Mouse (Mus musculus): Measurements from ENCODE around the gene 1700020L24Rik. TPM values are rescaled to one million over a fixed set of nuclear protein-coding genes. Genes with fewer than 3 reads are reported as not detected.

Gene 1700020L24Rik
- polyA plus RNA-seq, 1 experiment: 0.11 TPM

- 50% methylated on average over 8 of the region's 8 CpGs for WGBS
These were observed 29.2 kb upstream of the 1700020L24Rik start for GRCm38 (mm10) chr11:83408242-83408641.

GRCm38 (mm10) chr11:83409087-83409754 lies 28.3 kb upstream of the 1700020L24Rik start, which contains the start of gene Rasl10b:
Gene Rasl10b (plus strand): TSS chr11:83409137.
- peak within 1 kb of the TSS; percentile 28 for H3K4me3 ChIP-seq (ENCODE audit: insufficient read depth, low read depth, low read length)
- WGBS: 3% methylated on average over 24 of the region's 44 CpGs
- no peak within 1 kb of the TSS for H3K27ac ChIP-seq (ENCODE audit: insufficient read depth, low read depth, low read length)
- no peak for TF ChIP-seq POLR2A (IDR thresholded peaks at IDR 0.05; ENCODE audit: low read depth, low read length)
- no peak for TF ChIP-seq CTCF (conservative IDR thresholded peaks at IDR 0.05; ENCODE audit: insufficient read depth, insufficient read length, low read depth, low read length)
- no peaks in the 10 kb centered on the region for H3K27me3 ChIP-seq (replicated peaks; ENCODE audit: control insufficient read depth, insufficient read depth, low read length)
- no peaks in the 10 kb centered on the region; the same call in 1 of the 2 replicates for H3K4me1 ChIP-seq (ENCODE audit: control insufficient read depth, insufficient read depth, low read length)
- peak; percentile 55 for DNase-seq
- H3K36me3 ChIP-seq (ENCODE audit: control insufficient read depth, insufficient read depth, low read length): no peaks in the 10 kb centered on the region

More at GRCm38 (mm10) chr11:83408242-83408641, 29.2 kb upstream of the 1700020L24Rik start:
- H3K36me3 ChIP-seq (ENCODE audit: control insufficient read depth, insufficient read depth, low read length): no peaks in the 10 kb centered on the region
- no peak overlapping the region for H3K27ac ChIP-seq (ENCODE audit: insufficient read depth, low read depth, low read length)
- no peak overlapping the region for H3K4me3 ChIP-seq (ENCODE audit: insufficient read depth, low read depth, low read length)
- H3K4me1 ChIP-seq (ENCODE audit: control insufficient read depth, insufficient read depth, low read length): no peaks in the 10 kb centered on the region; the same call in 1 of the 2 replicates
- no peaks in the 10 kb centered on the region for H3K27me3 ChIP-seq (replicated peaks; ENCODE audit: control insufficient read depth, insufficient read depth, low read length)
- TF ChIP-seq CTCF (conservative IDR thresholded peaks at IDR 0.05; ENCODE audit: insufficient read depth, insufficient read length, low read depth, low read length) (no peak), POLR2A (IDR thresholded peaks at IDR 0.05; ENCODE audit: low read depth, low read length) (no peak)
- DNase-seq: no peak

DNA sequence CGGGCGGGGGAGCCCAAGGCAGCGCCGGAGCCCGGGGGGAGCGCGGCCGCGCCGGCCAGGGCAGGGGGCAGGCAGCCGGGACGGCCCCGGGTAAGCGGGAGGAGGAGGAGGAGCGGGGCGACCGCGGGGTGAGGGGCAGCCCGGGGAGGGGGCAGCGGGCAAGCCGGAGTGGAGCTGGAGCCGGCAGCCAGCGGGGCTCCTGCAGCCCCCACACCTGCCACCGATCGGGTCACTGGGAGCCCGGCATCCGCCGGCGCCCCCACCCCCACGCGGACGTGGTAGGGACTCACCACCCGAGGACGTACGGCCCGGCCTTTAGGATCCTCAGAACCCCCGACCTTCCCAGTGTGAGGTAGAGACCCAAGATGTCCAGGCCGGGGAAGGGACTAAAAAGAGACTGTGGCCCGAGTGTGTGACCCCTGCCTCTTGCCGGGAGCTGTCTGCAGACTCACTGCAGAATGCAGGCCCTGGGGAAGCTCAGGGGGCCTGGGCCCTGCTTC lies 27.6 kb upstream of the 1700020L24Rik start:
- WGBS: 5% methylated on average over 39 of the region's 40 CpGs
- DNase-seq: no peak
- Histone ChIP-seq H3K4me1 (ENCODE audit: control insufficient read depth, insufficient read depth, low read length) (no peaks in the 10 kb centered on the region; the same call in 1 of the 2 replicates), H3K4me3 (ENCODE audit: insufficient read depth, low read depth, low read length) (peak overlapping the region; percentile 28; the same call in 1 of the 2 replicates), H3K27me3 (replicated peaks; ENCODE audit: control insufficient read depth, insufficient read depth, low read length) (no peaks in the 10 kb centered on the region), H3K36me3 (ENCODE audit: control insufficient read depth, insufficient read depth, low read length) (no peaks in the 10 kb centered on the region), H3K27ac (ENCODE audit: insufficient read depth, low read depth, low read length) (no peak overlapping the region)
- TF ChIP-seq POLR2A (IDR thresholded peaks at IDR 0.05; ENCODE audit: low read depth, low read length): no peak
- no peak for TF ChIP-seq CTCF (conservative IDR thresholded peaks at IDR 0.05; ENCODE audit: insufficient read depth, insufficient read length, low read depth, low read length)

GRCm38 (mm10) chr11:83410510-83410909 lies 27.0 kb upstream of the 1700020L24Rik start:
- Histone ChIP-seq H3K4me1 (ENCODE audit: control insufficient read depth, insufficient read depth, low read length) (no peaks in the 10 kb centered on the region; the same call in 1 of the 2 replicates), H3K4me3 (ENCODE audit: insufficient read depth, low read depth, low read length) (no peak overlapping the region)
- 71% methylated on average over 6 of the region's 6 CpGs for WGBS

GRCm38 (mm10) chr11:83417080-83417479 lies 20.4 kb upstream of the 1700020L24Rik start:
- Histone ChIP-seq H3K4me3 (ENCODE audit: insufficient read depth, low read depth, low read length) (no peak overlapping the region), H3K27ac (ENCODE audit: insufficient read depth, low read depth, low read length) (no peak overlapping the region), H3K27me3 (replicated peaks; ENCODE audit: control insufficient read depth, insufficient read depth, low read length) (0 out of 2 replicates have a peak, but pooled peaks cover 1% of the 10 kb centered on the region), H3K36me3 (ENCODE audit: control insufficient read depth, insufficient read depth, low read length) (no peaks in the 10 kb centered on the region), H3K4me1 (ENCODE audit: control insufficient read depth, insufficient read depth, low read length) (no peaks in the 10 kb centered on the region)
- peak; percentile 67 for DNase-seq
- TF ChIP-seq POLR2A (IDR thresholded peaks at IDR 0.05; ENCODE audit: low read depth, low read length) (no peak), CTCF (conservative IDR thresholded peaks at IDR 0.05; ENCODE audit: insufficient read depth, insufficient read length, low read depth, low read length) (no peak)
- 3% methylated on average over 5 of the region's 5 CpGs for WGBS

More at GRCm38 (mm10) chr11:83410510-83410909, 27.0 kb upstream of the 1700020L24Rik start:
- H3K27me3 ChIP-seq (replicated peaks; ENCODE audit: control insufficient read depth, insufficient read depth, low read length): no peaks in the 10 kb centered on the region
- no peak for DNase-seq
- H3K36me3 ChIP-seq (ENCODE audit: control insufficient read depth, insufficient read depth, low read length): no peaks in the 10 kb centered on the region
- no peak for TF ChIP-seq CTCF (conservative IDR thresholded peaks at IDR 0.05; ENCODE audit: insufficient read depth, insufficient read length, low read depth, low read length)
- TF ChIP-seq POLR2A (IDR thresholded peaks at IDR 0.05; ENCODE audit: low read depth, low read length): no peak
- H3K27ac ChIP-seq (ENCODE audit: insufficient read depth, low read depth, low read length): no peak overlapping the region

- H3K27me3 ChIP-seq (replicated peaks; ENCODE audit: control insufficient read depth, insufficient read depth, low read length): 0 out of 2 replicates have a peak, but pooled peaks cover 1% of the 10 kb centered on the region
- no peak overlapping the region for H3K4me3 ChIP-seq (ENCODE audit: insufficient read depth, low read depth, low read length)
- H3K36me3 ChIP-seq (ENCODE audit: control insufficient read depth, insufficient read depth, low read length): no peaks in the 10 kb centered on the region
- H3K4me1 ChIP-seq (ENCODE audit: control insufficient read depth, insufficient read depth, low read length): no peaks in the 10 kb centered on the region
- TF ChIP-seq CTCF (conservative IDR thresholded peaks at IDR 0.05; ENCODE audit: insufficient read depth, insufficient read length, low read depth, low read length) (no peak), POLR2A (IDR thresholded peaks at IDR 0.05; ENCODE audit: low read depth, low read length) (no peak)
- WGBS: 81% methylated on average over 7 of the region's 7 CpGs
- DNase-seq: no peak
- H3K27ac ChIP-seq (ENCODE audit: insufficient read depth, low read depth, low read length): no peak overlapping the region
These were observed 19.8 kb upstream of the 1700020L24Rik start for GRCm38 (mm10) chr11:83417708-83418107.

GRCm38 (mm10) chr11:83418566-83418965 lies 18.9 kb upstream of the 1700020L24Rik start:
- 8% methylated on average over 38 of the region's 38 CpGs for WGBS
- DNase-seq: no peak
- H3K36me3 ChIP-seq (ENCODE audit: control insufficient read depth, insufficient read depth, low read length): no peaks in the 10 kb centered on the region
- H3K27me3 ChIP-seq (replicated peaks; ENCODE audit: control insufficient read depth, insufficient read depth, low read length): 0 out of 2 replicates have a peak, but pooled peaks cover 1% of the 10 kb centered on the region
- no peaks in the 10 kb centered on the region for H3K4me1 ChIP-seq (ENCODE audit: control insufficient read depth, insufficient read depth, low read length)
- no peak for TF ChIP-seq CTCF (conservative IDR thresholded peaks at IDR 0.05; ENCODE audit: insufficient read depth, insufficient read length, low read depth, low read length)
- no peak for TF ChIP-seq POLR2A (IDR thresholded peaks at IDR 0.05; ENCODE audit: low read depth, low read length)
- no peak overlapping the region for H3K4me3 ChIP-seq (ENCODE audit: insufficient read depth, low read depth, low read length)
- no peak overlapping the region for H3K27ac ChIP-seq (ENCODE audit: insufficient read depth, low read depth, low read length)
